Mouse (Mus musculus) MN1 (cell line): ENCODE data around the gene Arglu1.

Source experiments
- DNase-seq: peaks from one replicate; pipeline ENCODE4 v3.0.0-alpha.2; 2016; ENCODE audit warnings: low spot score

Gene Arglu1

GRCm38 (mm10) chr8:8658426-8659224 lies 31.7 kb downstream of the Arglu1 start:
- DNase-seq: no peak

- no peak for DNase-seq
Observed at GRCm38 (mm10) chr8:8657692-8658355, 32.5 kb downstream of the Arglu1 start.

GRCm38 (mm10) chr8:8656578-8657441 lies 33.5 kb downstream of the Arglu1 start:
- DNase-seq: no peak

GRCm38 (mm10) chr8:8655346-8656340 lies 34.7 kb downstream of the Arglu1 start:
- no peak for DNase-seq

- DNase-seq: no peak
Observed at GRCm38 (mm10) chr8:8653906-8654489, 36.3 kb downstream of the Arglu1 start.

GRCm38 (mm10) chr8:8653343-8653742 lies 37.0 kb downstream of the Arglu1 start:
- no peak for DNase-seq

GRCm38 (mm10) chr8:8652388-8652787 lies 37.9 kb downstream of the Arglu1 start:
- no peak for DNase-seq

GRCm38 (mm10) chr8:8649944-8650343 lies 40.4 kb downstream of the Arglu1 start:
- DNase-seq: peak; percentile 15

- no peak for DNase-seq
Observed at GRCm38 (mm10) chr8:8649536-8649935, 40.8 kb downstream of the Arglu1 start.

GRCm38 (mm10) chr8:8648686-8649085 lies 41.6 kb downstream of the Arglu1 start:
- DNase-seq: no peak

GRCm38 (mm10) chr8:8647824-8648223 lies 42.5 kb downstream of the Arglu1 start:
- no peak for DNase-seq

- no peak for DNase-seq
Observed at GRCm38 (mm10) chr8:8647319-8647718, 43.0 kb downstream of the Arglu1 start.

- DNase-seq: no peak
Observed at GRCm38 (mm10) chr8:8644160-8644915, 46.0 kb downstream of the Arglu1 start.

GRCm38 (mm10) chr8:8640264-8640588 lies 50.1 kb downstream of the Arglu1 start:
- DNase-seq: no peak

GRCm38 (mm10) chr8:8639569-8640263 lies 50.6 kb downstream of the Arglu1 start:
- no peak for DNase-seq

GRCm38 (mm10) chr8:8631394-8631793 lies 58.9 kb downstream of the Arglu1 start:
- no peak for DNase-seq

- DNase-seq: no peak
Observed at GRCm38 (mm10) chr8:8624017-8624416, 66.3 kb downstream of the Arglu1 start.

GRCm38 (mm10) chr8:8623486-8623885 lies 66.8 kb downstream of the Arglu1 start:
- DNase-seq: no peak

- no peak for DNase-seq
Observed at GRCm38 (mm10) chr8:8622476-8622875, 67.8 kb downstream of the Arglu1 start.

- DNase-seq: no peak
Observed at GRCm38 (mm10) chr8:8622031-8622430, 68.3 kb downstream of the Arglu1 start.
